Mouse (Mus musculus): ENCODE measurements around the gene Gm17364.
"Not testable (repeated sequence)": the region's sequence is repeated elsewhere in the genome, so short reads cannot be mapped to it uniquely, and the experiment has no call there.

The Gm17364 gene

DNA sequence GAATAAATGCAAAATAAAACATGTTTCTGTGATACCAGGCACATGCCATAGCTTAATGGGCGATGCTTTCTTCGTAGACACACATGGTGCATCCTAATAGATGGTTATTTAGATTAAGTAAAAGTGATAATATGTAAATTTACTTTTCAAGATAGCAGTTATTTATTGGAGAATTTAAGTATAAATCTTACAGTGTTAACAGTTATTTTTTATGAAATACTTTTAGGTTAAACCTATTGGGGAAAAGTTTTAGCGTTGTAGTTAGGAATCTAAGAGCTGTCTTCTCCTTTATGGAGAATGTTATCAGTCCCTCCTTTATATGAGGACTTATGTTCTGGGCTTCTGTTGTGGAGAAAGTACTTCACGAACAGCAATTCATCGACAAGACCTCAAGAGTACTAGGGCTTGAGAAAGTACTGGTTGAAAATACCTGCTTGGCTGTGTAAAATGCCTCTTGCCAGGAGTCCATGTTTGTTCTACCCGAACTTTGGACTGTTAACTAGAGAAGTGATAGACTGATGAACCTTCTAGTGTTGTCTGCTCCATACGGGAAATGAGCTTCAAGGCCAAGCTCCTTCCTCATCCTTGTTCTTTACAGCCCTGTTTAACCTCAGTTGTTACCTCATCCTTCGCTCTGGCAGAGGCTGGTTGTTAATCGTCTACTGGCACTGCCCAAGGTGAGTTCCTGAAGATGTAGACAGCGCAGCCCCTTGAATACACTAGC lies at the start of gene Gm17364:
Gene Gm17364, minus strand, starts transcription at position 51 of the 724 bp plus-strand sequence.
- no peak for DNase-seq (ENCODE audit: low spot score in 2 of 2)

DNA sequence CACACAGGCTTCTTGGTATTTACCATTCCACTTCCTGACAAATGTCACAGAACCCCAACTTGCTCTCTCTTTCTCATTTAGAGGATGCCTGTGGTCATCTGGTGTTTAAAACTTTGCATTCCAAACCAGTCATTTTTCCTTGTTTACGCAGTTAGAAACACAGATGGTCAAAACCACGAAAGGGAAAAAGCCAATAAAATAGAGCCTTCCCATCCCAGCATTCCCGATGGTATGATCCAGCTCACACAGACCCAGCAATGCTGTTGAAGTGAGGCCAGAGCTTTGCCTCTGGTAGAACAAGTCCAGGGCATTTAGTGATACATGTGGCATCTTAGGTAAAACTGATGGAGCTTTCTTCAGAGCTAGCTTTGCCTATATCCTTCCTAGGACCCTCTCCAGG lies 47.7 kb upstream of the Gm17364 start:
- no peak for DNase-seq (ENCODE audit: low spot score in 2 of 2)

DNA sequence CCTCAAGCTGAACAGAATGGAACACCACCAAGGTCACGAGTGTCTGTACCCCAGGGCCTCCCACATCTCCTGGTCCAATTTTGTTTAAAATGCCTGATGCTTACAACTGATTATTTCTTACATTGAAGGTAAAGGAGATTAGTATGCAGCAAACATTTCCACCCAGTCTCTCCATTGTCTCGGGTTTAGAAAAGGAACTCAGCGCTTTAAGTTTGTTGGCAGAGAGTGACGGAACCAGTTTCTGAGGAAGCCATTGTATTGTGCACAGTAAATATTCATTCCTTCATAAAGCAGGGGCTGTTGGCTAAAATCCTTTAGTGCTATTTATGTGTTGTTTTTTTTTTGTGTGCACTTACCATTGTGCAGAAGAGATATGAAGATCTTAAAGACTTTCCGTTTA lies 47.0 kb upstream of the Gm17364 start:
- no peak for DNase-seq (ENCODE audit: low spot score in 2 of 2)

DNA sequence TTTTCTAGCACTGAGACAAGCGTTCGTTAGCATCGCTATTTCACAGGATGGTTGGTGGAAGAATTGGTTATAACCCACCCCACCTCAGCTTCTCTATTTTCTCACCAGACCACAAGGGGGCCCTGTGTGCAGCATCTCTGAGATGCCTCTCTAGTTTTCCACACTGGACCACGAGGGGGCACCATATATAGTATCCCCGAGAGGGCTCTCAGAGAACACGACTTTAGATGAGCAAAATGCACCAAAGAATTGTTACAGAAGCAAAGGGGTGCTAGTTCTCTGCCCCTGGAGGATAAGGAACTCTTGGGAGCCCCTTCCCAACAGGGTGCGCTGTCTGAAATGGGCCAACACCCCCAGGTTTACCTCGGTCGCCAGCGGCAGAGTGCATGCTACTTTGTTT lies 28.9 kb upstream of the Gm17364 start:
- peak; percentile 57 to 80 for DNase-seq (ENCODE audit: low spot score in 2 of 2)

DNA sequence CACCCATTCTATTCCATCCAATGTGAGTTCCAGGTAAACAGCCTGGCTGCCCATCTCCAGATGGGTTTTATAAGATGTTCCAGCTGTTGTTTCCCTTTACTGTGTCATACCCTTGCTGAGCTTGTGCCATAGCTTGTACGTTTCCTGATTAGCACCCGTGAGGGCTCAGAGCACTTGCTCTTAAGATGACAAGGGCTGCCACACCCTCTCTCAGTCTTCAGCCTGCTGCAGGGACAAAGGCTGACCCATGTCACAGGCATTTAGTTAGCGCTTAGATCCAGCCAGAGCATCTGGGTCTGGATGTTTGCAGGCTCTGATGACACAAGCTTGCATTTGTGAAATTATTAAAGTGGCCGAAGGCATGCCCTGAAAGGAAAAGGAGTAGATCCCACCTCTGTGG lies 26.3 kb upstream of the Gm17364 start:
- DNase-seq (ENCODE audit: low spot score in 2 of 2) = no peak

DNA sequence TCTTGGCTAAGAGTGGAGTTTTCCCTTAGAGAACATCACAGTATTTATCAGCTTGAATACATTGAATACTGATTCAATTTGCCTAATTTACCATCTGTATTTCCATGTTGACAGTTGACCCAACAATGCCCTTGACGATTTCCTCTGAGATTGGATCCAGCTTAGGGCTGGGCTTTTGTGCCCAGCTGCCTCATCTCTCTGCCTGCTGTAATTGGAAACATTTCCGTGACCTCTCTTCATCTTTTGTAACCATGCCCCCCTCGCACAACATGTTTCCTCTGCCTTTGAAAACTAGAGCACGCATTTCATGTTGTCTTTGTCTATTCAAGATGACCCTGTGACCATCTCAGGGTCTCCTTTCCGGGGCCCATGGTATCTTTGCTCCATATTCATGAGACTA lies 25.2 kb upstream of the Gm17364 start:
- DNase-seq (ENCODE audit: low spot score in 2 of 2) = no peak

DNA sequence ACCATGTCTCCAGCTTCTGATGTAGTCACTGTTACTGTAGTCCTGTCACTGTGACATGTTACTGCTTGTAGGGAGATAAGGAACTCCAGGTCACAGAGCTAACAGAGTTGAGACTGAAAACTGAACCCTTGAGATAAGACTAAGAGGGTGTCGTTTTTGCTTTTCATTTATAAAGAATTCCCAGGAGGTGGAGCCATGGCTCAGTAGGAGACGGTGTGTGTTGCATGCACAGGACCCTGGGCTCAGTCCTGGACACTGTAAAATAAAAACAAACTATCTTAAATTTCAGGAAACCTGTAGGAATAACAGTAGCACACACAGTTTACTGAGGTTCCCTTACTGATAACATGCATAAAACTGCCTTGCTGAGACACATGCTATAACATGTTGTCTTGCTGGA lies 24.8 kb upstream of the Gm17364 start:
- no peak for DNase-seq (ENCODE audit: low spot score in 2 of 2)

DNA sequence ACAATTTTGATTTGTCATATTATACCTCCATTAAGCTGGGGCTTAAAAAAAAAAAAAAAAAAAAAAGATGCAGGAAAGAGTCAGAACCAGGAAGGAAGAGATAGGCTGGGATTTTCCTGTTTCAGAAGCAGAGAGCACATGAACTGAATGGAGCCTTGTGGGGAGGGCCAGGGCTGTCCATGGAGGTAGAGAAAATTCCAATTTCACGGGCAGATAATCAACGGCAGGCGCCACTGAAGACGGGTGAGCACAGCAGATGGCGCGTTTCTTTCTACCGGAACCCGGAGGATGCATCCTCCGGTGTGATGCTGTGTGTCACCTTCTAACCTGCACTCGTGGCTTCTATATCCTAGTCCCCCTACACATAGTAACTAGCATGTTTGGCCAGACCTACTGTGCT lies 22.6 kb upstream of the Gm17364 start:
- no peak for DNase-seq (ENCODE audit: low spot score in 2 of 2)

DNA sequence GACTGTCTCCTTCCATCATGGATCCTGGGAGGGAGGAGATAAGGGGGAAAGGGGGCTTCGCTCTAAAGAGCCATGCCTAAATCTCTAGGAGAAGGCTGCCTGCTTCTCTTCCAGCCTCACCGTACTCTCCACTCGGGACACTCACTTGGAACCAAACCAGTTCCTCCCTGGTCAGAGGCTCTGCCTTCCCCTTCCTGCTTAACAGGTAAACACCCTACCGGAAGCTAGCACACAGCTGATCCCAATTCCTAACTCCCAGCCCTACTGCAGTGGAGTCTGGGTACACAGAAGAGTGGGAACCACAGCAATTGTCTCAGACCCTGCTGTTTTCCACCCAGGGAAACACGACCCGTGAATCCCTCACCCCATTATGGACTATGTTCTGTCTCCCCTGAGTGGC lies 22.1 kb upstream of the Gm17364 start:
- DNase-seq (ENCODE audit: low spot score in 2 of 2) = no peak

DNA sequence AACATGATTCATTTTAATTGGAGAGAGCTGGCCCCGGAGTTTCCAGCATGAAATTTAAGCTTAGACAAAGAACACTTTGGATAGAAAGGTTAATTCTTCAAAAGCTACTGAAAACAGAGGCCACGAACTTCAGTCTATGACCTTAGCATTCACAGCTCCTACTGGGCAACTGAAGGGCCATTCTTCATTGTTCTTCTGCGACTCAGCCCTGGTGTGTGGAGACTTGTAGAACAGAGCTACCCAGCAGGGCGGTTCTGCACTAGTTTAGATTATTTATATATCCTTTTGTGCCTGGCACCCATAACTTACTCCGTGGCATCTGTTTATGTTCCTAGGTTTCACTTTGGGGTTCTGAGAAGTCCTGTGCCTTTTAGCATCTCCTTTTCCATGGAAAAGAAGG lies 19.8 kb upstream of the Gm17364 start:
- no peak for DNase-seq (ENCODE audit: low spot score in 2 of 2)

DNA sequence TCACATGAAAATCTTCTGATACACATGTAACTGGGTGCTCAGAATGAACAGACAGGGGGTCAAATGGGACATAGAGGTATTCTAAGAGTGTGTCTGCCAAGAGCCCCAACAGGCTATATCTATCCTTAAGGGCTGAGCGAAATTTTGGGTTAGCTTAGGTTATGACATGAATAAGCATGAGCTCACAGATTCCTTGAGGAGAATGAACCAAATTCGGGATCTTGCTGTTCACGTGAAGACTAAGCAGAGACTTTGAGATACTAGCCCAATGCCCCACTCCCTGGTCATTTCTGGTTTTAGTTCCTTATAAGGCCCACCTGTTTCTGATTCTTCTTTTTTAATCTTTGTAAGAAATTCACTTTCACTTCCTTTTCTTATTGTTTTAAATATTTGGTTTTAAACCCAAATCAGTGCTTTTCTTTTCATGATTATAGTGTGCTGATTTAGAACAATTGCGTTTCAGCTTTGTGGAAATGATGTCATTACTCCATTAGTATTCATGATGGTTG lies 17.7 kb upstream of the Gm17364 start:
- no peak for DNase-seq (ENCODE audit: low spot score in 2 of 2)

DNA sequence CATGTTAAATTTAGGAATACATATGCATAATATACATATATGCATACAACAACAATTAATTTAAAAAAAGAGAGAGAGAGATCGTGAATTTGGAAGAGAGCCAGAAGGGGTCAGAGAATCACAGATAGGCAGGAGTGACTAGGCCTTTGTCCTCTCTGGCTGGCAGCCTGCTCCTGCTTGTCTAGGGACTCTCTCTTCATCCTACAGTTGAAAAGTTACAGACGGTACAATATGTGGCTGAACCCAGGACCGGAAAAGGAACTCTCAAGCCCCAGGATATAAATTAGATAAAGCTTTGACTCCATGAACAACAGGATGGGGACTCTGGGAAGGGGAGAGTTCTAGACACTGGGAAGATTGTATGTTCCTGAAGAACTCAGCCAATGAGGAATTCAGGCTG lies 12.5 kb upstream of the Gm17364 start:
- no peak for DNase-seq (ENCODE audit: low spot score in 2 of 2)

DNA sequence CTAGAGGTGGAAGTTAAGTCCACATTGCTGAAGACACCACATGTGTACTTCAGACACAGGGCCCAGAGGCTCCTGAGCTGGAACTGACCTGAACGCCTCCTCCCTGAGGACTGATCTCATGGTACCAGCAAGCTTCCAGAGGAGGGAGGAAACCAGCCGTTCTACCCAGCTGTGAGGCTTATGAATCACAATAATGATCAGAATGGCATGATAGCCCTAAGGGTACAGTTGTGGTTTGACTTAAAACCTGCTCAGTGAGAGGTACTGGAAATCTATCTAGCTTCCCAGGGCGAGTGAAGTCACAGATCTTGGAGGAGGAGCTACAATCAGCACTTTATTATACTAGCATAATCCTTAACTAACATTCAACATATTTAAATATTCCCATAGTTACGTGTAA lies 11.7 kb upstream of the Gm17364 start:
- no peak for DNase-seq (ENCODE audit: low spot score in 2 of 2)

DNA sequence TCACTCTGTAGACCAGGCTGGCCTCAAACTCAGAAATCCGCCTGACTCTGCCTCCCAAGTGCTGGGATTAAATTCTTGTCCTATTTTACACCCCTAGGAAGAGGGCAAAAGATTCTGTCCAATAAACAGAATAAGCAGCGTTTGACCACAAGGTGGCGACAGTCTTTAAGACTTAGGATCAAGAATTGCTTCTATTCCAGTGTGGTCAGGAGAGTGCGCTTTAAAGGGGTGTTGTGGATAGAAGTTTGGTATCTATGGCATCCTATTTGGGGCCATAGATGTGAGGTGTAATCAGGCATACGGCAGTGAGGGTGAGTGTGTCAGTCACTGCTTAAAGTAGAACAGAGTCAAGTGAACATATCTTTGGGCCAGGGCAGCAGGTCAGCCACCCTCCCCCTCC lies 9.5 kb upstream of the Gm17364 start:
- peak; percentile 11 to 59 for DNase-seq (ENCODE audit: low spot score in 2 of 2)

DNA sequence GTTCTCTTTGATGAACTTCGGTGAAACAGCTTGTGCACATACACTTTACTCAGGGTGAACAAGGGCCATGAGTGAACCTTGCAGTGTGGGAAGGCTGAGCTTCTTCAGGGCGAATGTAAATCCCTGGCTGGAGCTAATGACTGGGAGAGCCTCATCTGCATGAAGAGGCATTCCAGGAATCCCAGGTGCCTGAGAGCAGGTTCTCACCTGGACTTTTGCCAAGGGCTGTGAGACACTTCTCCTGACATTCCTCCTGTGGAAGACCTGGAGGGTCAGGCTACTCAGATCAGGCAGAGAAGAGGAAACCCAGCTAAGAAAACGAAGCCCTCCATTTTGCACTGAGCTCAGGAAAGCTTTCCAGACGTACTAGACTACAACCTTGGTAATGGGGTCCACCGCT lies 6.9 kb upstream of the Gm17364 start:
- no peak for DNase-seq (ENCODE audit: low spot score in 2 of 2)

DNA sequence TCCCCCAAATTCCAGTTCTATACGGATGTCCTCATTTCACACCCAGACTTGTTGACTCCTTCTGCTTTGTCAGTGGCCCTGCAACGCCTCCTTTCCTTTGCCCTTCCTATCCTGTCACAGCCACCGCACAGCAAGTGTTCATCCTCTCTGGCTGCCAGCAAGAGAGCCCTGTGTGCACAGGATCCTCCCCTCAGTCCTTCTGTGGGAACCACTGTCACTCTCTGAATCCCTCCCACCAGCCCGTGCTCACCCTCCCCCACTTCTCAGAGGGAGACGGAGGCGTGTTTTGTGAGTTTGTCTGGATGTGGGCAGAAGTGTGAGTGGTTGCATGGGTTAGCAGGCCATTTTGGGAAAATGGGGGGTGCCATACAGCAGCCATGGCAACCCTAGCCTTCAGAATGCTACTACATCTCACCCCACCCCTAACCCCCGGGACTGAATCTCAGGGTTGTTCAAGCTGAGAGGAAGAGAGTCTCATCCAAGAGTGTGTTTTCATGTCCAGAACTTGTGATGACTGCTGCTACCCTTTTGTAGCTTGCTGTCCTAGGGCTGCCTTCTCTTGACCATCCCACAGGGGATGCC lies 5.9 kb downstream of the Gm17364 start:
- DNase-seq (ENCODE audit: low spot score in 2 of 2) = no peak

DNA sequence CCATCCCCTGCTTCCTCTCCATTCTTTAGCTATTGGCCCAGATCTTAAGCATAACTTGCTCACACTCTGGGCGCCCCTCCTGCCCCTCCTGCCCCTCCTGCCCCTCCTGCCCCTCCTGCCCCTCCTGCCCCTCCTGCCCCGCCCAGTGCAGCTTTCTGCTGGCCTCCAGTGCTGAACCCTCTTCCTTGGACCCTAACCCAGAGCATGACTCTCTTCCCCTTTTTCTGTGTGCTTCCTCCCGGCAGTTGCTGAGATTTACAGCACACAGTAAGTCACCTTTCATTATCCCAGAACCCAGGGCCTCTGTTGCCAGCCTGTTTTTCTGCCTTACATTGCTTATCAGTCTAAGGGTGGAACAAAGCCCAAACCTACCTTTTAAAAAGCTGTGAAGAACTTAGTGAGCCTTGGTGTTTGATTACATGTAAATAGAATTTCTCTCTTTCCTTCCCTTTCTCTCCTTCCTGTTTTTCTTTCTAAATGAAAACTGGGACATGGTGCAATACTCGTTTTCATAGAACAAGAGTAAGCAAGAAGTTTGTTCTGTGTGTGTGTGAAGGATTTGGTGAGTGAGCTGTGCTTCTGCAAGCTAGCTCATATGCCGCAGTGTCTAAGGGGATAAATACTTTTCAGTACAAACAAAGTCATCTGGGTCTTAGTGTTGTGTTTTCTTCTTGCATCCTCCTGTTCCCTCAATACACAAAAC lies 10.3 kb downstream of the Gm17364 start:
- DNase-seq (ENCODE audit: low spot score in 2 of 2) = no peak

DNA sequence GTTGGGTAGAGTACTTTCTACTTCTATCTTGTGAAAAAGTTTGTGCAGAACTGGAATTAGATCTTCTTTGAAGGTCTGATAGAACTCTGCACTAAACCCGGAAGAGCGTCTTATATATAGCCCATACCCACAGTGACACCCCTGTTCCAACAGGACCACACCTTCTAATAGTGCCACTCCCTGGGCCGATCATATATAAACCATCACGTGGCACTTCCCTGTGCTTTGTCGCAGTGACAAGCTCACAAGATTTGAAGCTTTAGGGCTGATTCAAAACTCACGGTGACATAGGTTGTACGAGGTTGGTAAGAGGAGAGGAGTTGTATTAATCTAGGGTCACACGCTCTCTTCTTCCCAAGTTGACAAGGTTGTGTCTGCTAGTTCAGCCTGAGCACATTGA lies 12.2 kb downstream of the Gm17364 start:
- not testable (repeated sequence) for DNase-seq (ENCODE audit: low spot score in 2 of 2)

DNA sequence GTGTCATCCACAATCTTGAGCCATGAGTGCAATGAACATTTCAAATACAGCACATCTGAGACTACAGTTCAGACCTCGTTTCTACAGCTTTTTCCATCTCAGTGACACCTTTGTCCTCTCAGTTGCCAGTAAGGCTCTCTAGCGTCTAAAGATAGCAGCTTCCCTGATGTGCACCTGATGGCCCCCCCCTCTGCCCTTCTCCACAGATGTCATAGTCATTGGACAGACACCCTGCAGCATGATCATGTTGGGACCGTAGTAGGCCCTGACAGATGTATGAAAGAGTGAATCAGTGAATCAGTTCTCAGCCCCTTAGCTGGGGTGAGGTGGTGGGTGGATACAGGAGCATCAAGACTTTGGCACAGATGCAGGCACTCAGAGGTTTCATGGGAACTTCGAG lies 15.9 kb downstream of the Gm17364 start:
- DNase-seq (ENCODE audit: low spot score in 2 of 2) = no peak

DNA sequence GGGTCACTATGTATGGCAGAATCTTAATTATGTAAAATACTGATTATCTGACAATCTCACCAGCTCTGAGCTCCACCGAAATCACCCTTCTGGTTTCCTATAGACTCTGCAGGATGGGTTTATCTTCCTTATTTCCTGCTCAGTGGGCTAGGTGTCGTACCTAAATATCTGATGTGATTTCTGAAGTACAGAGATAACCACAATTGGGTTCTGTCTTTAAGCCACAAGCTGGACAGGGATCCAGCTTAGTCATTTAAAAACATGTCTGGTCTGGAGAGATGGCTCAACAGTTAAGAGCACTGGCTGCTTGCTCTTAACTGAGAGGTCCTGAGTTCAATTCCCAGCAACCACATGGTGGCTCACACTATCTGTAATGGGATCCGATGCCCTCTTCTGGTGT lies 16.8 kb downstream of the Gm17364 start:
- DNase-seq (ENCODE audit: low spot score in 2 of 2) = no peak

DNA sequence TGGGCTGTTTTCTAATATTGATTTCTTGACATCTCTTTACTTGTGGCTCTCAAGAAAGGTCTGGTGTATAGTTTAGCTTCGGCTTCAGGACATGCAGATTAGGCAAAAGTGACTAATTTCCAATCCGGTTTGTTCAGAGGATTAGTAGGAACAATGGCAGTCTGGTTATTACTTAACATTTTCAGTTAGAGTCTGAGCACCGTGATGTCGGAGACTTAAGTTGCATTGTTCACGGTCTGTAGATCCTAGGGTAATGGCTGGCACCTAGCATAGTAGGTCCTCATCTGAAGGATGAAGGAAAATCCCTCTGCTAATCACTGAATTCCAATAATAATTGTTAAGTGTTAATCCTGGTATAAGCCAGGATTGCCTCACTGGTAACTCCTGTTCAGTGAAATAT lies 17.7 kb downstream of the Gm17364 start:
- no peak for DNase-seq (ENCODE audit: low spot score in 2 of 2)

DNA sequence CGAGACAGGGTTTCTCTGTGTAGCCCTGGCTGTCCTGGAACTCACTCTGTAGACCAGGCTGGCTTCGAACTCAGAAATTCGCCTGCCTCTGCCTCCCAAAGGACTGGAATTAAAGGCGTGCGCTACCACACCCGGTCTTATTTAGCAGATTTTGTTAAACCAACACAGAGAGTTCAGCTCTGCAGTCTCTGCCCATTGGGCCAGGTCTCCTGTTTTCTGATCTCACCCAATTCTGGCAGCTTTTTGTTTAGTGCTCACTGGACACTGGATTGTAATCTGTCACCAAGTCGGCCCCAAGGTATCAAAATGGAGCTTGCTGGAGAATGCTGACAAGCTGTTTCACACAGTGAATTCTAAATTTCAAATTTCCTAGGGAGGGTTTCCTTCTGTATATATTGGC lies 21.0 kb downstream of the Gm17364 start:
- DNase-seq (ENCODE audit: low spot score in 2 of 2) = no peak

DNA sequence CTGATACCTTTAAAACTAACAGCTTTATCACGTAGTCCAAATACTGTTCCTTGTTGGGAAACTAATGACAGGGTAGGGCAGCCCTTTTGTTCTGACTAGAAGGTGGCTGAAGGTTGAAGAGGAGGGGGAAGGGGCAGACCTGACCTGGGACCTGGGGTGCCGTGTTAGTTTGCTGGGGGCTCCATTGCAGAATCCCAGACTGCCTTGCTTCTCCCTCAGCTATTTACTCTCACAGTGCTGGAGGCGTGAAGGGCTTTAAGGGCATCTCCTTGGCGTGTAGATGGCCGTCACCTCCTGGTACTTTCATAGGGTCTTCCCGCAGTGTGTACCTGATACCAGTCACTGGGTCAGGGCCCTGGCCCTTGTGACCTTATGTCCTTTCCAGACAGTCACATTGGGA lies 21.6 kb downstream of the Gm17364 start:
- no peak for DNase-seq (ENCODE audit: low spot score in 2 of 2)

Data from spleen, postnatal 14 days (tissue).